Mouse (Mus musculus) ES-E14 (cell line): ENCODE data around the gene Cyp26b1.

ENCODE experiments used
- CHD2 ChIP-seq: IDR thresholded peaks from 2 replicates; pipeline ENCODE4 v1.6.1; 2014; ENCODE audit warnings: mild to moderate bottlenecking, low read depth, low read length, inconsistent platforms
- MAFK ChIP-seq: IDR thresholded peaks from 2 replicates; pipeline ENCODE4 v1.6.1; 2014; ENCODE audit warnings: mild to moderate bottlenecking, low read depth, low read length, inconsistent platforms; ENCODE audit not compliant: insufficient read depth
- ZC3H11A ChIP-seq: IDR thresholded peaks from 2 replicates; pipeline ENCODE4 v1.6.1; 2012; ENCODE audit warnings: low read depth, mild to moderate bottlenecking, inconsistent platforms, low read length, borderline replicate concordance
- ZNF384 ChIP-seq: IDR thresholded peaks from 2 replicates; pipeline ENCODE4 v1.6.1; 2012; ENCODE audit warnings: low read depth, low read length, inconsistent platforms

GRCm38 (mm10) chr6:84630276-84630675, 36.6 kb upstream of the Cyp26b1 start:
- TF ChIP-seq ZNF384 (no peak), MAFK (no peak), ZC3H11A (no peak), CHD2 (no peak)
